Mouse (Mus musculus) cerebral cortex, adult 2 months (tissue): ENCODE results near the gene Zbp1.

ENCODE experiments used
- WGBS: fragments of 180-500 bp; shearing (Covaris S2); methylation state at CpG from one replicate; pipeline ENCODE4 v1.1.7; 2018; 5-methylcytosine and 5-hydroxymethylcytosine counted together

Gene Zbp1

DNA sequence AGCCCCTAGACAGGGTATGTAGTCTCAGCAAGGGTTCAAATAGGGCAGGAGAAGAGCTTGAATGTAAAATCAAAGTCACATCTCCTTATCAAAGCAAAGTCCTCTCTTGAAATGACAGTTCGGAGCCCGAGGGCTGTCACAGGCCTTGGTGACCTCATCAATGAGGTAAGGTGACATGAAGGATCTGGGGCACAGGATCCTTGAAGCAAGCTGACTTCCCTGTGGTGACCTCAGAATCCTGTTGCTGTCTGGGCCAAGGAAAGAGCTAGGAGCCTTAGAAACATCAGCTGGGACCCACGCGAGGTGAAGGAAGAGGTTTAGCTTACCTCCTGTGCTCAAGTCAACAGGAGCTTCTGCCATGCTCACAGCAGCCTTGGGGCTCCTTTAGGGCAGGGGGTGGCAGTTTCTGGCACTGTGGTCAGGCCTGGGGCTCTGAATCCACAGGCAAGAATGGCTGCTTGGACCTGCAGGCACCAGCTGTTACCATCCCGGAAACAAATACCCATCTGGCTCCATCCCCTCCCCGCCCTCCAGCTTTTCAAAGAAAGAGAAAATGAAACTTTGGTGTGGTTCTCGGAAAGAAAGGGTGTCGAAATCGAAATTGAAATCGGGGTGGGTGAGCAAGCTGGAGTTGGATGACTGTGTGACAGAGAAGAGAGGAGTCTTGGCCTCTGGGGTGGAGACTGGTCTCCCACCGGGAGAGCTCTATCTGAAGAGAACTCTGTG lies at the start of gene Zbp1:
TSS of gene Zbp1 (minus strand) at position 508 of the 726 bp plus-strand sequence.
- WGBS, result 73% methylated on average over 11 of the region's 11 CpGs

DNA sequence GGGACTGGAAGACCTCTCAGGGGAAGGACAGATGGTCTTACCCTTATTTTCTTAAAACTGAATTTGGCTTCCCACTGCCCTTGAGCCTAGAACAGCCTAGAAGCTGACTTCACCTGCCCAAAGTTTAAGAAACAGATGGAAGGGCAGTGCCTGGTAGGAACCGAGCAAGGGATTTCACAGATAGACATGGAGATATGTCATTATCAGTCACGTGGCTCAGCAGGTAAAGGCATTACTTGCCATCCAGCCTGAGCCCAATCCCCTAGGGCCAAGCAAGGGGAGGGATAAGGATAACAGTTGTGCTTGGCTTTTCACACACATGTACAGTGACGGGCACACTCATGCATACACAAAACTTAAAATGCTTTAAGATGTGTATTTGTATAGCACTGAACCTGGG lies 48.8 kb upstream of the Zbp1 start:
- whole genome bisulfite sequencing, result 78% methylated on average over 3 of the region's 3 CpGs

DNA sequence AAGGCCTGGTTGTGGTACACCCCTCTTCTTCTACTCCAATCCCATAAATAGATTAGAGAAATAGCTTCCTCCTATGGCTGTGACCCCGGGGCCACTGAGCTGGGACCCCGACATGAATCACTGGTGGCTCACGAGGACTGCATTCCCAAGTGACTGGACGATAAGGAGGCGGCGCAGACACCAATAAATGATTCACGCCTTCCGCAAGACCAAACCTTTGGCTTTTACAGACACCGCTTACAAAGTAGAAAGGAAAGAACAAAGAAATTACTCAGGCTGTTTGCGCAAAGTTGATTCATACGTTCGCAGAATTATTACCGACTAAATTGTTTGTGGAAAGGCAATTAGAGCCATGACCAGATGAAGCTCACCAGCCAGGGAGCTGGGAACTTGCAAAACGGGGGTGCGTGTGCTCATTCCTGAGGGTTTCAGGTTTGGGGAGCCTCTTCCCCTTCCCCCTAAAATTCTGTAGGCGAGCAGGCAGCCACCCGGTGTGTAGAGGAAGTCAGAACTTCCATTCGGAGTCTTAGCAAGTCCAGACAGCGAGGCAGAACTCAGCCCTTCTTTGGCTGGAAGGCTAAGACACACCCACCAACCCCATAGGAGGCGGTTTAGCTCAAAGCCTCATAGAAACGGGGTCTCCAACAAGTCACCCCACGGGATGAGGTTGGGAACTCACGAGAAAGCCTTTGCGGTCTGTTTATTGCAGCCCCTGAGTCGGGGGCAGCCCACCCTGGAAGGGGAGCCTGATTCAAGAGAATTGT lies 47.8 kb upstream of the Zbp1 start:
- WGBS, result 77% methylated on average over 25 of the region's 25 CpGs

DNA sequence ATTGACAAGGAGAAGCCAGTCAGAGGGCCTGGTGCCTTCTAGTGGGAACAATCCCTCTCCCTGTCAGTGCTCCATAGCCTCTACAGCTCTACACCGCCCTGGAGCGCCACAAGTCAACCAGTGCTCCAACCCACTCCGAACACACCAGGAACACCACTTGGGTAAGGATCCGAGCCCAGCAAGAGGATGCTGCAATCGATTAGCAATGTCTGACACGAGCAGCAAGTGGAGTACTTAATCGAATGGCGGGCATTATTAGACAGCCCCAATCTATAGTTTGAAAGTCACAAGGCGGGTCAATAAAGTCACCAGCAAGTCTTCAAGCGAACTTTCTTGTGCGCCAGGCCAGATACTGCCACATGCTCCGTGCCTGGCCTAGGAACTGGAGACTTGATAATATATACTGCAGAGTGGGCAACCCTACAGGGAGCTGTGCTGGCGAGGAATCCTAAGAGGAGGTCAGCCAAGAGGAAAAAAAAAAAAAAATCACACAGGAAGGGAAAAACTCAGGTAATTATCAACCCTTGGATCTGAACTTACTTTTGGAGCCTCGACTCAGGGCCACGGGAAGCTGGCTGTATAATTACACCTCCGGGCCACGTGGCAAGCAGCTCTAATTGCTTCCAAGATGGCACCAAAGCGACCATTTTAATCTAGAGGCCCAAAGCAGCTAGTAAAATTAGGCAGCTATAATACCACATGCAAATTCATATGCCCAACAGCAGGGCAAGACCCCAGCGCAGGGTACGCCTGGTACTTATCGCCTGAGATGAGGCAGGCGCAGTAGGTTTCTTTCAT lies 46.9 kb upstream of the Zbp1 start:
- WGBS, result 90% methylated on average over 22 of the region's 22 CpGs

DNA sequence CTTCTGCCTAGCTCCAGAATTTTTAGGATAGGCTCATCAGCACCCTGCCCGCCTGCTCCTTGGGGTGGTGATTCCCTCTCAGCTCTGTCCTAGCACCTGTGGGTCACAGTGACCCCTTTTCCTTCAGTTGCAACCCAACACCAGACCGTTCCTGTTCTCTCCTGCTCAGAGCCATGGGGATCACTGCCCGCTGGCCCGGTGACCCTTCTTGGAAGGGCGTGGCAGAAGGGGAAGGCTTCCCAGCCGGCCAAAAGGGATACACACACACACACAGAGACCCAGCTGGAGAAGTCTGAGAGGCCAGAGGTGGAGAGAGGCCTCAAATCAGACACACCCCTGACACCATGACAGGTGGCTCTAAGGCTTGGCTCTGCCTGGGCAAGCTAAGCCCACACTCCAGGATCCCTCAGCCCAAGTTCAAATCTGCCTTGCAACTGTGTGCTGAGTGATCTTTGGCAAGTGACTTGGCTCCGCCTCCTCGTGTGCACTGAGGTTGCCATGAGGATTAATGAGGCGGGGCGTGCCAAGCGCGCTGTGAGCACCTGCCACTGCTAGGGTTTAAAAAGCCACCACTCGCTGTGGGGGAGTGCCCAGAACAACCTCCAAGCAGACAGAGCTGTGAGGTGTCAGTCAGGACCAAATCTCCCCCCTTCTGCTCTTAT lies 45.9 kb upstream of the Zbp1 start:
- 59% methylated on average over 13 of the region's 13 CpGs for WGBS

DNA sequence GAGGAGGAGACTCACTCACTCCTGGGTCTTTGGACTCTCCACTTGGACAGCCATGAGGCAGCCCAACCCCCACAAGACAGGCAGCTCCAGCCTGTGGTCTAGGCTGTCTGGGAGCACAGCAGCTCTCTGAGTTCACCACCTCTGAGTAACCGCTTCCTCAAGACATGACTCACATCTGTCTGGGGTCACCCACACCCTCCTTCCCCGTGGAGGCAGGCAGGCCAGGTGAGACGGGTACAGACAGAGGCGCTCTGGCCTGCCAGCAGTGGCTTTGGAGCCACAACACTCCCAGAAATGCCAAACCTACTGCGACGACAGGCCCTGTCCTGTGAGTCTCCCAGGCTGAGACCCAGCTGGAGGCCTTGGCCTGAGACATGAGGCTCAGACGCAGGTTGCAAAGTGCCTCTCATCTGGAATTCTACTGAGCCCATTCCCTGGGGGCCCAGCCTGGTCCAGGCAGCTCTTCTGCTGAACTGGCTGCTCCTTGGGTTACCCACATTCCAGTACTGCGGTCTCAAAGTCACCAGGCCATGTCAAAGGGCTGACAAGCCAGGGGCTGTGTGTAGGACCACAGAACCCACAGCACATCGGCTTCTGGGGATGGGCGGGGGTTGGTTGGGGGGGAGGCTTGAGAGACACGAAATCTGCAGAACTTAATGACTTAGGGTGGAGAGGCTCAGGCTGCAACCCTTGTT lies 45.1 kb upstream of the Zbp1 start:
- WGBS, result 80% methylated on average over 11 of the region's 11 CpGs

DNA sequence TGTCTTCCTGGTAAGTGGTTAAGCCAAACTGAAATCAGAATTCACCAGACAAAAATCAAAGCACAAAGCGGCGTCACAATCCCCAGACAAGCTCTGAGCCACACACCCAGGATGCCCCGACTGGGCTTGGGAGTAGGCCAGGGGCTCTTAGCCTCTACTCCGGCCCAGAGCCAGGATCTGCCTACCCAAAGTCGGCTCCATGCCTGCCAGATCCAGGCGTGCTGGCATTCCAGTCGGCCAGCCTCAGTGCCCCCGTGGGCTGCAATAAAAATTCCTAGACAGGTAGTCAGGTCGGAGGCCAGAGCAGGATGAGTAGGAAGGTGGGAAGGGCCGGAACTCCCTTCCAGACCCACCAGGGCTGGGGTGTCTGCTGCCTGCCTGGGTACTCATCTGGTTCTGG lies 42.8 kb upstream of the Zbp1 start:
- WGBS, result 45% methylated on average over 10 of the region's 10 CpGs

DNA sequence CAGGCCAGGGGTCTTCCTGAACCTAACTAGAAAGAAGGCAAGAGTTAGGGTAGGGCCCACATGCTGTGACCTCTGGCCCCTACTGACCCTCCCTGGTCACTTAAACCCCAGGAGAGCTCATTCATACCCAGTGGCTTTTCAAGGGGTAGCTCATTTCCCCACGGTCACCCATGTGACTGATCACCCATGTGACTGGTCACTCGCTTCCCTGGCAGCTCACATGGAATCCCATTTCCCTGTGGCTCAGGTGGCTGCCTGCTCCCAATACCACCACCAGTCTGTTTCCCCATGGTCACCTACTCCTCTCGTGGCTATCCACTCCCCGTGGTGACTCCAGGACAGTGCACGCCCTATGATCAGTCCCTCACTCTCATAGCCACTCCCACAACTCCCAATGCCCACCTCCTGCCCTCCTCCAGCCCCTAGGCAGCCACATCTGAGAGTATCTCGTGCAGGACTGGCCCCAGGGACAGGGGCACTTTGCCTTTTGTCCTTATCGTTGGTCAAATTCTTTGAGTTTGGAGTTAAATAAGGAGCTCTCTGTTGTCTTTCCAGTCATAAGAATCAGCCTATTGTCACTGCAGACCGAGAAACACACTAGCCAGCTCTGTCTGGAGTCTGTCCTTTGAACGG lies 39.9 kb upstream of the Zbp1 start:
- WGBS, result 49% methylated on average over 9 of the region's 9 CpGs

DNA sequence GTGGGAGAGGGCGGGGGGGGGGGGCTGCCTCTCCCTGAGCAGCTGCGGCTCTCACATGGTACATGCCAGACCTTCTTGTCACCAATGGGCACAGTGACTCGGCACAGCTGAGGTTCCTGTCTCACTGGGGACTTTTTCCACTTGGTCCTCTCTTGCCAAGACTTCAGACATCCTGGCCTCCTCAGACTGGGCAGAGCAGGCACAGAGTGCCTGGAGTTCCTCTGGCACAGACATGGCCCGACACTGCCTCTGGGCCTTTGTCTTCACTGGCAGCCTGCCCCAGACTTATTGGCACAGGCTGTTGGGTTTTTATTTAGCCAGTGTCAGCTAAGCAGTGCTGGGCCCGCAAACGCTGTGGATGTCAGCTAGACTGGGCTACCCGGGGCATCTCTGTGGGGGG lies 38.9 kb upstream of the Zbp1 start:
- WGBS, result 15% methylated on average over 7 of the region's 7 CpGs

DNA sequence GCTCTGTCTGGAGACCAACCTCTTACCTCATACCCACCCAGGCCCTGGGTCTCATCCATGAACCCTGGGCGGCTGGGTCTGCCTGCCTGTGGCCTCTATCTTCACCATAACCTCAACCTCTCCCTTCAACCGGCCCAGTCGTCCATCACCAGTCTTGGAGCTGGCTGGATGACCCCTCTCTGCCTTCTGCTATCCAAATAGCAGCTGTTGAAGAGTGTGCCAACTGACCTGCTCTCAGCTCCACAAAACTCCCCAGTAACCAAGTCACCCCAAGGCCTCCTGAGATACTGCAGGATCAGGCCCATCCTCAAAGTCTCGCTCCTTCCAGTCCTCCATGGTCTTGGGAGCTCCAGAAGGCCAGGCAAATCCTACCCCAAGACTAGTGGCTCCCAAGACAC lies 37.8 kb upstream of the Zbp1 start:
- 90% methylated on average over 4 of the region's 4 CpGs for WGBS

DNA sequence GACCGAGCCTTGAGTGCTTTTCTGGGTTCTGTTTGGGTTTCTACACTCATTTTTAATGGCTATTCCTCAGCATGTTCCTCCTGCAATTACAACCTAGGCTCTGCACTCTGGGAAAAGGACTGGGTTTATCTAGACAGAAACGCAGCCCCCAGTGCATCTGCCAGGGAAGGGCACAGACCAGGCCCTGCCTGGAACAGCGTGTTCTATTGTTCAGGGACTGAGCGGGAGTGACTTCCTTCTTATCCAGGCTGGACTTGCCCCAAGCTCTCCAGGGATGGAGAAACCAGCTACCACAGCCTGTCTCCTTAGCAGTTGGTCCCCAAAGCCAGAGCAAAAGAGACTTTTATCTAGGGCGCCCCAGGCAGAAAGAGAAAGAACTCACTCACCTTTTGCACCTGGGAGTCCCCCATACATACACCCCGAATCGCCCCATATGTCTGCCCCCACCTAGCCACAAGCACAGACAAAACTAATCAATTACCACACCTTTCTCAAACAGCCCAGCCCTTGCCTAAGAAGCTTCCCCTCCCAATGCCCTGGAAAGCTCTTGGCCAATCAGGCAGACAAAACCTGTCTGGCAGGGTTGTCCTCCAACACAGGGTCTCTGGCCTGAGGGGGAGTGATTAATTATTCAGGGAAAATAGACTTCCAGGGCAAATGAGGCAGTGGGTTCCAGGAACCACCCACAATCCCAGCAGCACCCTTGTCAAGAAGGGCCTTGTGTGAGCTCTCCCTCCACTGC lies 37.3 kb upstream of the Zbp1 start:
- WGBS, result 62% methylated on average over 7 of the region's 7 CpGs

DNA sequence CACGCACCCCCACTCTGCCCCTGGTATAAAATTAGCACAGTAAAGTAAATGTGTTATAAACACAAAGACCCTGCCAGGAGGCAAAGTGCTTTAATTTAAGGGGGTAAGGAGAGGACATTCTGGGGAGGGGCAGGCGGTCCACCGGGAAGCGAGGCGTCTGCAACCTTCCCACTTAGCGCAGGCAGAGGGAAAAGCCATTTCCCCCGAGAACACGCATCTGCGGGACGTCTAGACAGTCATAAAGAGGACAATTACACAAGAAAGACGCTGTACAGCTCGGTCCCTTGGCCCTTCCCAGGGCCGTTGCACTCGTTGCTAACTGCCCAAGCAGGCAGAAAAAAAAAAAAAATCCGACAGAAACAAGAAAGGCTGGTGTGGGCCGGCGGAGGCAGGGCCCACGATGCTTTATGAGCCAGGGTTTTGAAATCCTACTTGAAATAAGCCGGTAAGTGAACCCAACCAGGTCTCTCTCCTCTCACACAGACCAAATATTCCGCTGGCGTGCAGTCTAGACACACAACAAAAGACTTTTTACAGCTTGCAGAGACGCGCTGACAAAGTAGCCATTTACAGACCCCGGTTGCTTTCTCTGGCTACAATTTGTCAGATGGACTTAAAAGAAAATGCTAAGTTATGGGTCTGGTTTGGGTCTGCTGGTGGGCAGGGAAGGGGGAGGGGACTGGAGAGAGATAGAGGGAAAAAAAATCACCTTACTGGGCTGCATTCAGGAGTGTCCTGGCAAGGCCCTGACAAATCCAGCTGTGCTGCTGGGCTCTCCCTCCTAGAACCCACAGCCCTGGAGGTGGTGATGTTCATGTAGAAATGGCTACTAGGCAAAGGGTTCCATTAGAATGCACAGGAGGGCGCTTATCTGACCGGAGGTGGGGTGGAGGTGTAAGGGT lies 35.3 kb upstream of the Zbp1 start:
- 35% methylated on average over 26 of the region's 26 CpGs for WGBS

DNA sequence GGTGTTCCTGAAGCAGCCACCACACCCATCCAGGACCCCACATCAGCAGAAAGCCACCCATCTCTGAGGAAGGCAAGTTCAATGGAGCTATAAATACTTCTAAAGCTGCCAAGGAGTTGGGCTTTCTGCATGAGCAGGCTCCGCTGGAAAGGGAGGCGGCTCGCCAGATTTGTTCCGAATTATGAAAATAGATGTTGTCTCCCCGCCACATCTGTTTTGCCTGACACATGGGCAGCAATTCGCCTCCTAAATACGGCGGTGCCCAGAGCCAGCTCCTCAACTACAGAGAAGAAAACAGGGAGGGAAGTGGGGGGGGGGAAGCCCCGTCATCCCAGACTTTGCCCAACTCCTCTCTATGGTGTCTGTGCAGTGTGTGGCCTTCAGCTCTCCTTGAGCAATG lies 33.0 kb upstream of the Zbp1 start:
- 20% methylated on average over 9 of the region's 9 CpGs for WGBS

DNA sequence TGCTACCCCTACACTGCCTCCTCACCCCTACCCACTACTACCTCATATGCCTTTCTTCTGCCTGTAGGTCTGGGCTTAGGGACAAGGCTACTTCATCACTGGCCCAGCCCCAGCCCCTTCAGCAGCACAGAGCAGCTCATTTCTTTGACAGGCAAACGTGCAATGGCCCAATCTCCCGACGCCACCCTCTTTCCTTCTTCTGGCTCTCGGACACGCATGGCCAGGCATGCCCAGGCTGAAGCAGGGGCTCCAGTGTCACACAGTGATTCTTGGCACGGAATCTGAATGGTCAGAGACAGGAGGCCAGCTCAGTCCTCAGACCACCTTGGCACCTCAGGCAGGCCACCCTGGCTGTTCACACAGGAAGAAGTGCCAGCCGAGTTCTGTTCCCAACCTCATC lies 32.4 kb upstream of the Zbp1 start:
- WGBS, result 44% methylated on average over 7 of the region's 7 CpGs

DNA sequence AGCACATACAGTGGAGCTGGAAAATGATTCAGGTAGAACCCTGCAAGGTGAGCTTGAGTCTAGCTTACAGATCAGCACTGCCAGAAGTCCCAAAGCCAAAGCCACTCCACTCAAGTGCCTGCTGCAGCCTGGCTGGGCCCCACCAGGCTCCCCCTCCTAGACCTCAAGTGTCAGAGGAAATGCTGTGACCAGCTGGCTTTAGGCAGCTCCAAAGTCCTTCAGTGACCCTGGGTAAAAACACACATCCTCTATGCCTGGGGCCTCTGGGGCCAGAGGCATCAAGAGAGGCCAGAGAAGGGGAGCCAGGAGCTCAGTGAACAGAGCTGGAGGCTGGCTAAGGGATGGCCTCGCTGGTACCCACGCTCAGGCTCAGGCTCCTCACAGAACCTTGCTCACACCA lies 31.7 kb upstream of the Zbp1 start:
- 71% methylated on average over 2 of the region's 2 CpGs for WGBS

DNA sequence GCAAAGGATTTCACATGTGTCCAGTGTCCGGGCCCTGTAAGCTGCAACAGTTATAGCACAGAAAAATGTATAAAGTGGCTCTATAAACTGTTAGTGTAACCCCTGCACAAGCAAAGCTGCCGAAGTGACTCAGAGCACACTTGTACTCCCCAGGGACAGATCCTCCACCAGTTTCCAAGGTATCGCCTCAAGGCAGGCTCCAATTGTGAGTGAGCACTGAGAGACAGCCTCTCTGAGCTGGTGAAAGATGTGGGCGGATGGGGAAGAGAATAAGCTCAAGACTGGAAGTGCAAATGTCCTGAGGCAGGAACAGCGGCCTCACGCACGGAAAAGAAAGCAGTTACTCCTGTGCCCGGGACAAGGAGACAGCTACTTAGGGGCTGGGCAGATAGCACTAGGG lies 31.2 kb upstream of the Zbp1 start:
- 50% methylated on average over 8 of the region's 8 CpGs for WGBS

DNA sequence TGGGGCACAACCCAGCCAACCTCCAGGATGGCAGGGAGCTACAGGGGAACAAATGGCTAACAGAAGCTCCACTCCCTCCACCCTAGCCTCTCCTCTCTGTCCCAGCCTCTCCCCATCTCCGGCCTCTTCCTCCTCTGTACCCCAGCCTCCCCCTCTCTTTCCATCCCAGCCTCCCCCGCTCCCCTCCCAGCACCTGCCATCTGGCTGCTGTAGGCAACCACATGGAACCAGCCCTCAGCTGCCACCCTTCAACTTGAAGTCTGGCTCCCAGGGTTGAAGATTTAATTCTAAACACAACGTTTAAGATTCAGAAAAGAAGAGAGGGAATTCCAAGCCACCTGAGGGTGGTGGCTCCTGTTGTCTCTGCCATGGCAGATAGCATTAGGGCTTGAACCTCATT lies 30.7 kb upstream of the Zbp1 start:
- WGBS, result 27% methylated on average over 3 of the region's 3 CpGs

DNA sequence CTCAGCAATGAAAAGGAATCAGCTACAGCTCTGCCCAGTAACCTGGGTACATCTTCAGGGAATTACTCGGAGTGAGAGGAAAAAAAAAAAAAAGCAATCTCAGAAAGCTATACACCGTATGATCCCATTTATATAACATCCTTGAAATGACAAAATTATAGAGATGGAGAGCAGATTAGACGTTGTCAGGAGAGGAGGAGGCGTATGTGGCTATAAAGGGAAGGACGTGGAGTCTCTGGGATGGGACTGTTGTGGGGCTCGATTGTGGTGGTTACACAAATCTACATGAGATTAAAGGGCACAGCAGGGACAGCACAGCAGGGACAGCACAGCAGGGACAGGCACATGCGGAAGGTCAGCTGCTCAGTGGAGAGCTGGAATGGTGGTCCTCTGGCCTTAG lies 30.1 kb upstream of the Zbp1 start:
- 51% methylated on average over 7 of the region's 7 CpGs for WGBS

DNA sequence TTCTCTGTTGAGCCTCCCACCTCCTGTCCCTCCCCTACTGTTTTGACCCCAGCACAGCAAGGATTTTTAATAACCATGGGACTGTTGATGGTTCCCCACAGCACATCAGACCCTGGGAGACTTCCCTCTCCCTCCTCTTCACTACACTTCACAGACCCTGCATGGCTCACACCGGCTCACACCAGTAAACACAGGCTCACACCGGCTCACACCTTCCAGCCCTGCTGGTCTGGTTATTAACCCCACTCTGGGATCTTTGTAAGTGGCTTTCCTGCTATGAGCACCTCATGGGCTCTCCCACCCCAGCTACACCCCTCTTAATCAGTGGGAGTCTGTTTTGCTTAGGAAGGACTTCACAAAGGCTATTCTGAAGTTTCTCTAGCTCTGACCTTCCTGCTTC lies 29.2 kb upstream of the Zbp1 start:
- 72% methylated on average over 2 of the region's 2 CpGs for WGBS
